Mouse (Mus musculus) forebrain, postnatal 0 days (tissue): ENCODE measurements around the gene Cdk2ap2. TPM values are rescaled to one million over a fixed set of nuclear protein-coding genes. Genes with fewer than 3 reads are reported as not detected.

Experiments
- ATAC-seq: fragments of 200-750 bp; cut with Nextera tagmentation; 2 replicates; pipeline ENCODE4 v1.8.0; 2017; ENCODE audit warnings: mild to moderate bottlenecking, moderate library complexity
- DNase-seq: peaks from one replicate; pipeline ENCODE4 v3.0.0-alpha.2; 2015
- H3K27ac ChIP-seq: fragments of 300-500 bp; sonication (generic); 2 replicates; pipeline ENCODE4 v1.5.1; 2014; ENCODE audit warnings: low read depth, mild to moderate bottlenecking, antibody characterized with exemption, low read length, moderate library complexity, mixed read lengths
- H3K27me3 ChIP-seq: fragments of 300-500 bp; sonication (generic); 2 replicates; pipeline ENCODE4 v1.6.1; 2014; ENCODE audit warnings: mild to moderate bottlenecking, low read length, mixed read lengths; ENCODE audit not compliant: insufficient read depth
- H3K36me3 ChIP-seq: fragments of 300-500 bp; sonication (generic); 2 replicates; pipeline ENCODE4 v1.6.1; 2014; ENCODE audit warnings: mild to moderate bottlenecking, moderate library complexity; ENCODE audit not compliant: insufficient read depth
- H3K4me1 ChIP-seq: fragments of 300-500 bp; sonication (generic); 2 replicates; pipeline ENCODE4 v1.6.1; 2014; ENCODE audit warnings: antibody characterized with exemption; ENCODE audit not compliant: insufficient read depth
- H3K4me2 ChIP-seq: fragments of 300-500 bp; sonication (generic); 2 replicates; pipeline ENCODE4 v1.6.1; 2014; ENCODE audit warnings: low read depth, mild to moderate bottlenecking, moderate library complexity
- H3K4me3 ChIP-seq: fragments of 300-500 bp; sonication (generic); 2 replicates; pipeline ENCODE4 v1.5.1; 2014; ENCODE audit warnings: low read depth, low read length, mixed read lengths
- H3K9ac ChIP-seq: fragments of 300-500 bp; sonication (generic); 2 replicates; pipeline ENCODE4 v1.6.1; 2014; ENCODE audit warnings: mild to moderate bottlenecking
- H3K9me3 ChIP-seq: fragments of 300-500 bp; sonication (generic); 2 replicates; pipeline ENCODE4 v1.6.1; 2016; ENCODE audit warnings: low read length
- CTCF ChIP-seq: sonication (generic); IDR thresholded peaks from 2 replicates; pipeline ENCODE4 v1.5.1; 2016; ENCODE audit warnings: antibody characterized with exemption, control low read depth, low read depth
- WGBS: fragments of 180-500 bp; shearing (Covaris S2); extraction: QIAGEN DNeasy Blood & Tissue Kit; methylation state at CpG from one replicate; pipeline ENCODE4 v1.1.7; 2014; 5-methylcytosine and 5-hydroxymethylcytosine counted together
- polyA plus RNA-seq: library from polyadenylated mRNA; unstranded; fragments of >200 nt; fragmentation: Nextera tagmentation; extraction: Ambion mirVana; gene quantifications from 2 replicates; pipeline ENCODE4 v1.2.1, GENCODE M21; 2015
- total RNA-seq: library from RNA; depleted of rRNA; stranded (reverse); fragments of >200 nt; gene quantifications from 2 replicates; pipeline ENCODE4 v1.2.3, GENCODE M21; 2014

The Cdk2ap2 gene
- total and polyA plus RNA-seq, 2 experiments from 2014 or later, result 34.4 to 59.9 TPM

- no peak overlapping the region for H3K27ac ChIP-seq
- H3K27me3 ChIP-seq, result no peaks in the 10 kb centered on the region
- H3K4me2 ChIP-seq, result no peak overlapping the region
- ATAC-seq (no peak), DNase-seq (no peak)
- H3K9ac ChIP-seq, result no peak overlapping the region
- 87% methylated on average over 5 of the region's 5 CpGs for WGBS
- H3K9me3 ChIP-seq, result no peaks in the 10 kb centered on the region
- no peaks in the 10 kb centered on the region for H3K4me1 ChIP-seq
- no peak for TF ChIP-seq CTCF
- no peaks in the 10 kb centered on the region for H3K36me3 ChIP-seq
- H3K4me3 ChIP-seq, result no peak overlapping the region
Observed at GRCm38 (mm10) chr19:4087090-4087489, 9.9 kb upstream of the Cdk2ap2 start.

- no peak for TF ChIP-seq CTCF
- no peak for DNase-seq
- no peak overlapping the region for H3K4me3 ChIP-seq
- no peak overlapping the region for H3K27ac ChIP-seq
- H3K36me3 ChIP-seq, result no peaks in the 10 kb centered on the region
- H3K27me3 ChIP-seq, result no peaks in the 10 kb centered on the region
- WGBS, result 58% methylated on average over 5 of the region's 5 CpGs
- H3K4me2 ChIP-seq, result no peak overlapping the region
- H3K9me3 ChIP-seq, result no peaks in the 10 kb centered on the region
- H3K4me1 ChIP-seq, result no peaks in the 10 kb centered on the region
- H3K9ac ChIP-seq, result no peak overlapping the region
- ATAC-seq, result no peak
Observed at GRCm38 (mm10) chr19:4088146-4088545, 8.8 kb upstream of the Cdk2ap2 start.

GRCm38 (mm10) chr19:4089128-4089527, 7.9 kb upstream of the Cdk2ap2 start:
- H3K4me3 ChIP-seq, result no peak overlapping the region
- no peaks in the 10 kb centered on the region for H3K36me3 ChIP-seq
- no peak overlapping the region for H3K27ac ChIP-seq
- no peak overlapping the region for H3K9ac ChIP-seq
- DNase-seq (no peak), ATAC-seq (no peak)
- no peaks in the 10 kb centered on the region for H3K4me1 ChIP-seq
- H3K4me2 ChIP-seq, result no peak overlapping the region
- WGBS, result 29% methylated on average over 6 of the region's 6 CpGs
- H3K27me3 ChIP-seq, result no peaks in the 10 kb centered on the region
- no peaks in the 10 kb centered on the region for H3K9me3 ChIP-seq
- no peak for TF ChIP-seq CTCF

DNA sequence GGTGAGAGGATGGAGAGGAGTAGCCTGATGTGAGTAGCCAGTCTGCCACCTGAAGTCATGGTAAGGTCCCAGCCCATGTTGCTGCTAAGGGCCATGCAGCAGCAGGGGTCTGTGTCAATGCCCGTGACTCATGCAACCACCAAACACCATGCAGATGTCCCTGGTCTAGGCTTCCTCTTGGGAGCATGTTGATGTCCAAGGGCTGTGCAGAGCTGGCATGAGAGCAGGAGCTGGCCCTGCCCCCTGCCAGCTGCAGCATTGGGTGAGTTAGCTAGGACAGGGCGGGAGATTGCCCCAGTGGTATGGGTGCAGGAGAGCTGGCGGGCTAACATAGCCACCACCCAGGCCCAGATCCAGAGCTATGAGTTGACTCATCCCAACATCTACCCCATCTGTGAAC, 6.5 kb upstream of the Cdk2ap2 start:
- no peak overlapping the region for H3K27ac ChIP-seq
- H3K9ac ChIP-seq, result no peak overlapping the region
- H3K27me3 ChIP-seq, result no peaks in the 10 kb centered on the region
- TF ChIP-seq CTCF, result no peak
- H3K36me3 ChIP-seq, result no peaks in the 10 kb centered on the region
- no peak overlapping the region for H3K4me2 ChIP-seq
- 89% methylated on average over 3 of the region's 3 CpGs for WGBS
- no peaks in the 10 kb centered on the region for H3K4me1 ChIP-seq
- no peak for DNase-seq
- ATAC-seq, result no peak
- H3K4me3 ChIP-seq, result no peak overlapping the region
- H3K9me3 ChIP-seq, result no peaks in the 10 kb centered on the region

GRCm38 (mm10) chr19:4091383-4091782, 5.6 kb upstream of the Cdk2ap2 start:
- DNase-seq (no peak), ATAC-seq (no peak)
- no peak overlapping the region for H3K4me2 ChIP-seq
- WGBS, result 75% methylated on average over 2 of the region's 2 CpGs
- H3K9ac ChIP-seq, result no peak overlapping the region
- no peaks in the 10 kb centered on the region for H3K36me3 ChIP-seq
- no peak for TF ChIP-seq CTCF
- H3K9me3 ChIP-seq, result no peaks in the 10 kb centered on the region
- no peak overlapping the region for H3K27ac ChIP-seq
- H3K4me1 ChIP-seq, result 0 out of 2 replicates have a peak, but pooled peaks cover 5% of the 10 kb centered on the region
- no peaks in the 10 kb centered on the region for H3K27me3 ChIP-seq
- no peak overlapping the region for H3K4me3 ChIP-seq

DNA sequence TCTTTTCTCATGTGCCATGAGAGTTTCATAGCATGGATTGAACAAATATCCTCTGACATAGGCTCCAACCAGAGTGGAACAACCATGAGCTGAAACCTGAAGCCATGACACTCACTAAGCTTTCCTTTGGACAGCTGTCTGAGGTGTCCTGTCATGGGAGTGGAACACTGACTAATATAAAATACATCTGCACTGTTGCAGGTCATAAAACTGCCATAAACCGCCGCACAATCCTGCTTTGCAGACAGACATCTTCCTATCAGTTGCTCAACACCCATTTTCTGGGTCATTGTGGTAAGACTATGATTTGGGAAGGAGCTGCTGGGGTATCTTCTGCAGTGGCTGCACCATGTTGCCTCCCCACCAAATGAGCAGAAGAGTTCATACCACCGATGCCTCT, 4.2 kb upstream of the Cdk2ap2 start:
- Histone ChIP-seq H3K4me2 (no peak overlapping the region), H3K9me3 (no peaks in the 10 kb centered on the region), H3K36me3 (no peaks in the 10 kb centered on the region), H3K27me3 (no peaks in the 10 kb centered on the region), H3K9ac (no peak overlapping the region), H3K4me3 (no peak overlapping the region), H3K27ac (no peak overlapping the region), H3K4me1 (0 out of 2 replicates have a peak, but pooled peaks cover 5% of the 10 kb centered on the region)
- ATAC-seq, result no peak
- WGBS, result 85% methylated on average over 3 of the region's 3 CpGs
- TF ChIP-seq CTCF, result no peak
- no peak for DNase-seq

DNA sequence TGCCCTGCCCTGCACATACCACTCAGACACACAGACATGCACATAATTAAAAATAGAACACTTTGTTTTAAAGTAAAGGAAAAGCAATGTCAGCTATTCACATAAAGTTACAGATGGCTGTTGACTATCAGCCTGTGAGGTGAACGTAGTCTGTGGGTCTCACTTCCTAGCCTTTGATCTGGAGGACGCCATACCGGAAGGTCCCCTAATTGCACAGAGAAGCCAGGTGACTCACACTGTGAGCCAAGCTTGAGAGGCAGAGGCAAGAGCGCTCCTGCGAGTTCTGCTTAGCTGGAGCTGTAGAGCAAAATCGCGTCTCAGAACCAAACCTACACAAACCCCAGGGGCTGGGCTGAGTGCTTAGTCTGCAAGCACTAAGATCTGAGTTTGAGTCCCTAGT, 3.2 kb upstream of the Cdk2ap2 start:
- H3K4me1 ChIP-seq, result 0 out of 2 replicates have a peak, but pooled peaks cover 5% of the 10 kb centered on the region
- no peaks in the 10 kb centered on the region for H3K36me3 ChIP-seq
- H3K9me3 ChIP-seq, result no peaks in the 10 kb centered on the region
- 71% methylated on average over 7 of the region's 7 CpGs for WGBS
- no peak overlapping the region for H3K4me3 ChIP-seq
- H3K9ac ChIP-seq, result no peak overlapping the region
- no peak overlapping the region for H3K4me2 ChIP-seq
- no peak for ATAC-seq
- no peak for DNase-seq
- no peak overlapping the region for H3K27ac ChIP-seq
- no peaks in the 10 kb centered on the region for H3K27me3 ChIP-seq
- TF ChIP-seq CTCF, result no peak

DNA sequence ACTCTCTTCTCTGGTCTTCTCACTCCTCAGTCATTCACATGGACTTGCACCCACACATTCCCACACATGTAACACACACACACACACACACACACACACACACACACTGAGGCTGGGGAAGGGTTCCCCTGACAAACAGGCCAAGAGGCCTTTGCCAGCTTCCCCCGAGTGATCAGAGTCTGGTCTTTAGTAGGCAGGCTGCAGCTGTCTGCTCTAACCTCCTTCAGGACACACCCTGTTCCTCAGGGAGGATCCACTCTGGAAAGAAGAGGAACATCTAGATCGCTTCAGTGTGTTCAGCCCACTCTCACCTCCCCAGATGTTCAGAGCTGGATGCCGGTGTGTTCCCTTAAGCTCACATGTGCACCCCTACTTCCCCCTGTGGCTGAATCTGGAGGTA, 2.6 kb upstream of the Cdk2ap2 start:
- no peak for TF ChIP-seq CTCF
- WGBS, result 85% methylated on average over 3 of the region's 3 CpGs
- ATAC-seq (no peak), DNase-seq (no peak)
- H3K9me3 ChIP-seq, result no peaks in the 10 kb centered on the region
- no peak overlapping the region for H3K4me3 ChIP-seq
- no peaks in the 10 kb centered on the region for H3K36me3 ChIP-seq
- H3K4me1 ChIP-seq, result 0 out of 2 replicates have a peak, but pooled peaks cover 5% of the 10 kb centered on the region
- H3K27ac ChIP-seq, result no peak overlapping the region
- H3K27me3 ChIP-seq, result no peaks in the 10 kb centered on the region
- H3K9ac ChIP-seq, result no peak overlapping the region
- H3K4me2 ChIP-seq, result no peak overlapping the region
